Mouse (Mus musculus): ENCODE data around the gene Ccdc88c. TPM values are rescaled to one million over a fixed set of nuclear protein-coding genes. Genes with fewer than 3 reads are reported as not detected.
A peak's percentile ranks its signal among the peaks of the same experiment; 100 is the strongest.

Gene Ccdc88c
- polyA plus RNA-seq, 1 experiment from 2014 or later = 5.9 TPM

DNA sequence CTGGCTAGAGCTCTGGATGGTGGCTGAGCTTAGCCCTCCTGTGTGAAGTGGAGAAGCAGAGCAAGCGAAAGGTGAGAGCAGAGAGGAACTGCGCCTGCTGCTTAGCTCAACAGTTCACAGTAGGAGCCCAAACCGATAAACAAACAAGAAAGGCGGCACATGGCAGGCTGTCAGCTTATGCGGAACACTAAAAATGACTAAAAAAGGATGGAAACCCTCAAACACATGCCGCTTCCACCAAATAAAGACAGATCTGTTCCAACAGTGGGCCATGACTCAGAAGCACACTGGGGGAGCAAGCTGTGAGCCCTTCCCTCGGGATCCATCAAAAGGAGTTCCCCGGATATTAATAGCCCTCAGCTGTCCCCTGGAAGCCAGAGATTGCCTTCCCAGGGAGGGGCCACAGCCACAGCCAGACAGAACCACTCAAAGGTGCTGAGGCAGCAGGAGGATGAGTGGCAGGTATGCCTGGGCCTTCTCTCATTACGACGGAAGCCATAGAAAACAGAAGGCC lies 20.8 kb downstream of the Ccdc88c start:
- no peak for ATAC-seq (ENCODE audit: low read depth)
- no peaks in the 10 kb centered on the region for H3K36me3 ChIP-seq (ENCODE audit: control insufficient read depth, insufficient read depth)
- H3K9me3 ChIP-seq (replicated peaks; ENCODE audit: control insufficient read depth, low read length) = no peaks in the 10 kb centered on the region
- H3K9ac ChIP-seq (ENCODE audit: low read depth, low read length) = no peak overlapping the region
- WGBS (ENCODE audit: insufficient replicate concordance) = 56% methylated on average over 10 of the region's 10 CpGs
- peaks cover 61% of the 10 kb centered on the region for H3K4me1 ChIP-seq (ENCODE audit: control insufficient read depth, low read depth, low read length)
- no peak overlapping the region for H3K4me3 ChIP-seq (ENCODE audit: low read depth, low read length)
- no peak overlapping the region for H3K27ac ChIP-seq (ENCODE audit: low read length)
- H3K27me3 ChIP-seq (ENCODE audit: control insufficient read depth, insufficient read depth, low read depth, low read length) = no peaks in the 10 kb centered on the region
- H3K4me2 ChIP-seq (ENCODE audit: low read depth, low read length) = no peak overlapping the region

DNA sequence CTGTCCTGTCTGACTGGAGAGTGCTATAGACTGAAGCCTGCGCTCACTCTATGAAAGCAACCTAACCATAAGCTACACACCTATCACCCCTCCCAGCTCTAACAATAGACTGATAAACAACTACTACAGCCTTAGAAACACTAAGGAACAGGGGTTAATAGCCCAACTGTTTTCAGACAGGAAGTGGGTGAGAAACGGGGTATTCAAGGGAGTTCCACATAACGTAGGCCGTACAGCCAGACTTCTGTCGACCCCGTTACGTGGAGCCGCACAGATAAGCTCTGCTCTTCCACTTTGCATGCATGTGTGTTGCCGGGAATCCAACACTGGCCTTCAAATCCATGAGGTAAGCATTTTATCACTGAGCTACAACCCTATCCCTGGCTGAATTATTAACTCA lies 21.4 kb downstream of the Ccdc88c start:
- no peaks in the 10 kb centered on the region for H3K9me3 ChIP-seq (replicated peaks; ENCODE audit: control insufficient read depth, low read length)
- H3K27ac ChIP-seq (ENCODE audit: low read length) = no peak overlapping the region
- H3K36me3 ChIP-seq (ENCODE audit: control insufficient read depth, insufficient read depth) = no peaks in the 10 kb centered on the region
- no peak overlapping the region for H3K4me3 ChIP-seq (ENCODE audit: low read depth, low read length)
- H3K27me3 ChIP-seq (ENCODE audit: control insufficient read depth, insufficient read depth, low read depth, low read length) = no peaks in the 10 kb centered on the region
- H3K9ac ChIP-seq (ENCODE audit: low read depth, low read length) = no peak overlapping the region
- ATAC-seq (ENCODE audit: low read depth) = no peak
- H3K4me1 ChIP-seq (ENCODE audit: control insufficient read depth, low read depth, low read length) = peaks cover 58% of the 10 kb centered on the region
- H3K4me2 ChIP-seq (ENCODE audit: low read depth, low read length) = no peak overlapping the region
- WGBS (ENCODE audit: insufficient replicate concordance) = 24% methylated on average over 9 of the region's 9 CpGs

DNA sequence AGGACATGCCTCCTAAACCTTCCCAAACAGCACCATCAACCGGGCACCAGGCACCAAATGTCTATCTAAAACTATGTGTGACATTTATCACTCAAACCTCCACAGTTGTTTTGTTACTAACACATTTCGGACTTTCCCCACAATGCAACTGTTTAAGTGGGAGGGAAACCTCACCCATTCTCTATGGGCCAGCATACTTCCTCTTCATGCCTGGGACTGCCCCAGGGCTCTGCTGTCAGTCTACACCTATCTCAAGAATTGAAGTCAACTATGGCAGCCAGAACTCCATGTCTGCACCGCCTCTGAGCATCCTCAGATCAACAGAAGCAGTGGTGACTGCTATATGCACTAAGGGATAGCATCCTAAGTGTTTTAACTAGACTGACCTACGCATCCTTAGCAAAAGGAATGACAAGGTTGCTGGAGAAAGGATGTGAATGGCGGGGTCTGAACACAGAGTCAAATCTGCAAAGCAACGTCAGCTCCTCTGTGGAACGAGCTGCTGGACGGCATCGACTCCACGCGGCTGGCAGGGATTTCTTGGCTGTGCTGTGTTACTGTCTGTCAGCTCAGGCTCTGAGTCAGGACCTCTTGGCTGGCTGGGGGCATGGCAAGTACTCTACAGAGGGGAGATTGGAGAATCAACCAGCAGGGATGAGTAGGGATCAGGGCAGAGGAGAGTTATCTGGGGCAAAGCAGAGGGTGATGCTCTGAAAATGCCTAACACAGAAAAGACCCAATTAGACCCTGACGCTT lies 23.0 kb downstream of the Ccdc88c start:
- H3K4me1 ChIP-seq (ENCODE audit: control insufficient read depth, low read depth, low read length) = peaks cover 52% of the 10 kb centered on the region

DNA sequence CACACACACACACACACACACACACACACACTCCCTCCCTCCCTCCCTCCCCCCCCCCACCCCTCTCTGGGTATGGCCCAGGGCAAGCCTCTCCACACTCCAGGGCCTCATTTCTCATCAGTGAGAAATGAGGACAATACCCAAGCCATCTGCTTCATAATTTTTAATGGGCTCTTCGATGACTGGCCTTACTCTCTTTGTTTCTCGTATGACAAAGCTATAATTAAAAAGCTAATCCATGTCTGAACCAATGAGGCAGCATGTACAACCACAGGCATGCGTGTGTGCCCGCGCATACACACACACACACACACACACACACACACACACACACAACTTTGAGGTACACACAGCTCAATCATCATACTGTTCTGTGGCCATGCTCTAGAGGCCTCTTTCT lies 23.9 kb downstream of the Ccdc88c start:
- WGBS (ENCODE audit: insufficient replicate concordance) = 89% methylated on average over 5 of the region's 5 CpGs
- peaks cover 50% of the 10 kb centered on the region for H3K4me1 ChIP-seq (ENCODE audit: control insufficient read depth, low read depth, low read length)
- ATAC-seq (ENCODE audit: low read depth) = no peak
- no peak overlapping the region for H3K4me2 ChIP-seq (ENCODE audit: low read depth, low read length)
- H3K27ac ChIP-seq (ENCODE audit: low read length) = no peak overlapping the region
- H3K4me3 ChIP-seq (ENCODE audit: low read depth, low read length) = no peak overlapping the region
- H3K9ac ChIP-seq (ENCODE audit: low read depth, low read length) = no peak overlapping the region
- H3K9me3 ChIP-seq (replicated peaks; ENCODE audit: control insufficient read depth, low read length) = no peaks in the 10 kb centered on the region
- H3K27me3 ChIP-seq (ENCODE audit: control insufficient read depth, insufficient read depth, low read depth, low read length) = no peaks in the 10 kb centered on the region
- H3K36me3 ChIP-seq (ENCODE audit: control insufficient read depth, insufficient read depth) = no peaks in the 10 kb centered on the region

More for the DNA sequence above, 23.0 kb downstream of the Ccdc88c start:
- no peak for ATAC-seq (ENCODE audit: low read depth)
- no peak overlapping the region for H3K9ac ChIP-seq (ENCODE audit: low read depth, low read length)
- no peak overlapping the region for H3K4me2 ChIP-seq (ENCODE audit: low read depth, low read length)
- no peak overlapping the region for H3K27ac ChIP-seq (ENCODE audit: low read length)
- WGBS (ENCODE audit: insufficient replicate concordance) = 82% methylated on average over 12 of the region's 12 CpGs
- no peaks in the 10 kb centered on the region for H3K27me3 ChIP-seq (ENCODE audit: control insufficient read depth, insufficient read depth, low read depth, low read length)
- H3K4me3 ChIP-seq (ENCODE audit: low read depth, low read length) = no peak overlapping the region
- H3K36me3 ChIP-seq (ENCODE audit: control insufficient read depth, insufficient read depth) = no peaks in the 10 kb centered on the region
- H3K9me3 ChIP-seq (replicated peaks; ENCODE audit: control insufficient read depth, low read length) = no peaks in the 10 kb centered on the region

DNA sequence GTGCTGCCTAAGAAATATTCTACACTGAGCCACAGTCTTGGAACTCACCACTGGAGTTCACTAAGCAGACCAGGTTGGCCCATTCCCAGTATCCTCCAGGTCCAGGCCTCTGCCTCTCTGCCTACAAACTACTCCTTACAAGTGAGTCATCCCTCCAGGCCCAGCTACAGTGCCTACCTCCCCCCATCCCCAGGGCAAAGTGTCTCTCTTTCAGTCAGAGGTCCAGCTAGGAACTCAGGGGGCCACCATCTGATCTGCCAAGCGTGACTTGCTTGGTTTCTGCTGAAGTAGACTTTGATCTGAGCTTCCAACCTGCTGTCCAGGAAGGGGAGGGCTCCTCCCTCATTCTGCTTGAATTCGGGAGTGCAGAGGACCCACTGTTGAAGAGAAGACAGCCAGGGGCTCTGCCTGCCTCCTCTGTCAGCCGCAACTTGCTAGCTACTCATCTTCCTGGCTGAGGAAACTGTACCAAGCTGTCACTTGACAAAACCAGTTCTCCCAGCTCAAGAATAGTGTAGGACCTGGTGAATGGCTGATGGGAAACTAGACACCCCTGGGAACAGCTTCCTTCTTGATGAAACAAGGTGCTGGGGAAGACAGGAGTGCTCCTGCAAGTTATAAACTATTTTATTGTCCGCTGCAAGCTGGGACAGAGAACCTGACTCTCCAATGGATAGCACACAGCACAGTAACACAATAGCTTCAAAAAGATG lies 25.9 kb downstream of the Ccdc88c start:
- no peaks in the 10 kb centered on the region for H3K36me3 ChIP-seq (ENCODE audit: control insufficient read depth, insufficient read depth)
- no peak overlapping the region for H3K4me3 ChIP-seq (ENCODE audit: low read depth, low read length)
- no peaks in the 10 kb centered on the region for H3K9me3 ChIP-seq (replicated peaks; ENCODE audit: control insufficient read depth, low read length)
- no peak overlapping the region for H3K27ac ChIP-seq (ENCODE audit: low read length)
- H3K4me1 ChIP-seq (ENCODE audit: control insufficient read depth, low read depth, low read length) = peaks cover 50% of the 10 kb centered on the region
- H3K27me3 ChIP-seq (ENCODE audit: control insufficient read depth, insufficient read depth, low read depth, low read length) = no peaks in the 10 kb centered on the region
- ATAC-seq (ENCODE audit: low read depth) = no peak
- WGBS (ENCODE audit: insufficient replicate concordance) = 65% methylated on average over 4 of the region's 4 CpGs
- no peak overlapping the region for H3K9ac ChIP-seq (ENCODE audit: low read depth, low read length)
- no peak overlapping the region for H3K4me2 ChIP-seq (ENCODE audit: low read depth, low read length)

DNA sequence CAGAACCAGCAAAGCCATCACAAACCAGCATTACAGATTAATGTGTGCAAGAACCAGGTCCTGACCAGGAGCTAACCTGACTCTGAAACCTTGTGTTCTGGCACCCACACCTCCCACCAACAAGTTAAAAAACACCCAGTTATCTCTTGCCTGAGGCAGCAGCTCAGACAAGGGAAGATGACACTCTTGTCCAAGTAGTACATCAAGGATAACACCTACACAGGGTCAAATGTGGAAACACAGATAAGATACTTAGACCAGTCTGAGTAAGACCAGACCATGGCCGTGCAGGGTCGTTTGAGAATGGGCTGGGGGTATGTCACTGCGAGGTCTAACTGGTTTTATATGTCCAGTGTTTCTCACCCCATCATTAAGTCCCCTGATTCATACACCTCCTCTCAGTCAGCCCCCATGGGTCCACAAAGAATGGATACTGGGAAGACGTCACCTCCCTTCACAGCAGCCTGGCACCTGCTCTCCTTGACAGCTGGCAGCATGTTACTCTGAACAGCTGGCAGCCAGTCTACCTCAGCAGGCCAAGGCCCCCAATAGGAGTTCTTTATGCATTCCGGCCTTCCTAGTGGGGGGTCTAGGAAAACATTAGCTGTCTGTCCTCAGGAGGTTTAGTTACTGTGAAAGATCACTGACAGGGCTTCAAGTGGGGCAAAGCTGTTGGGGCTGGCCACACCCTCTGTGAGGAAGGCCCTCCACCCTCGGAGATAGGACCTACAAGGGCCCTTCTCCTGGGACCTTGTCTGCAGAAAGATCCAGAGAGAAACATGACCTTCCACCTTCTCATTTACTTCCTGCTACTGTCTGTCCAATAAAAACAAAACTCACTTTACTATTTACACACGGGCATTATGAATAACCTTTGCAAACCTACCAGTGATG lies 29.5 kb downstream of the Ccdc88c start:
- Histone ChIP-seq H3K4me3 (ENCODE audit: low read depth, low read length) (0 out of 2 replicates have a peak overlapping the region, but pooled peaks have one; percentile 1), H3K9ac (ENCODE audit: low read depth, low read length) (peak overlapping the region; percentile 21; the same call in 1 of the 2 replicates), H3K36me3 (ENCODE audit: control insufficient read depth, insufficient read depth) (no peaks in the 10 kb centered on the region), H3K4me1 (ENCODE audit: control insufficient read depth, low read depth, low read length) (peaks cover 62% of the 10 kb centered on the region), H3K4me2 (ENCODE audit: low read depth, low read length) (peak overlapping the region; percentile 19; the same call in 1 of the 2 replicates), H3K27me3 (ENCODE audit: control insufficient read depth, insufficient read depth, low read depth, low read length) (no peaks in the 10 kb centered on the region), H3K27ac (ENCODE audit: low read length) (peak overlapping the region; percentile 82), H3K9me3 (replicated peaks; ENCODE audit: control insufficient read depth, low read length) (no peaks in the 10 kb centered on the region)
- 38% methylated on average over 7 of the region's 7 CpGs for WGBS (ENCODE audit: insufficient replicate concordance)
- ATAC-seq (ENCODE audit: low read depth) = peak; percentile 82

DNA sequence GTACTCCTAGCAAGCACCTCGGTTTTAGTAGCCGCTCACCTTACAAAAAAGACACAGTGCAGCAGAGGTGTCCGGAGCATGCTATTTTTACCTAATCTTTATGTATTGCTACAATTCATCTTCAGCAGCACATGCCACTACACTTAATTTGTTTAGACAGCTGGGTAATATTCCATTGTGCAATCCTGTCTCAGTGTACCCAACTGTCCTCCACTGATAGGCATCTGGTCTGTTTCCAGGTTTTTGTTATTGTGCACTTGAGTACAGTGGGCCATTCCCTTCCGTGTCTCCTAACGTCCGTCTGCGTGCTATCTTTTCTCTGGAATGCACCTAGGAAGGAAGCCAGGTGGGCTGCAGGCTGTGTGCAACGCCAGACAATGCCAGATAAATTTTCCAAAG lies 30.3 kb downstream of the Ccdc88c start:
- no peak for ATAC-seq (ENCODE audit: low read depth)
- H3K36me3 ChIP-seq (ENCODE audit: control insufficient read depth, insufficient read depth) = no peaks in the 10 kb centered on the region
- peak overlapping the region; percentile 82 for H3K27ac ChIP-seq (ENCODE audit: low read length)
- H3K9me3 ChIP-seq (replicated peaks; ENCODE audit: control insufficient read depth, low read length) = no peaks in the 10 kb centered on the region
- H3K4me3 ChIP-seq (ENCODE audit: low read depth, low read length) = no peak overlapping the region
- H3K4me1 ChIP-seq (ENCODE audit: control insufficient read depth, low read depth, low read length) = peaks cover 62% of the 10 kb centered on the region
- WGBS (ENCODE audit: insufficient replicate concordance) = 41% methylated on average over 8 of the region's 8 CpGs
- H3K9ac ChIP-seq (ENCODE audit: low read depth, low read length) = no peak overlapping the region
- H3K27me3 ChIP-seq (ENCODE audit: control insufficient read depth, insufficient read depth, low read depth, low read length) = no peaks in the 10 kb centered on the region
- 0 out of 2 replicates have a peak overlapping the region, but pooled peaks have one; percentile 19 for H3K4me2 ChIP-seq (ENCODE audit: low read depth, low read length)

DNA sequence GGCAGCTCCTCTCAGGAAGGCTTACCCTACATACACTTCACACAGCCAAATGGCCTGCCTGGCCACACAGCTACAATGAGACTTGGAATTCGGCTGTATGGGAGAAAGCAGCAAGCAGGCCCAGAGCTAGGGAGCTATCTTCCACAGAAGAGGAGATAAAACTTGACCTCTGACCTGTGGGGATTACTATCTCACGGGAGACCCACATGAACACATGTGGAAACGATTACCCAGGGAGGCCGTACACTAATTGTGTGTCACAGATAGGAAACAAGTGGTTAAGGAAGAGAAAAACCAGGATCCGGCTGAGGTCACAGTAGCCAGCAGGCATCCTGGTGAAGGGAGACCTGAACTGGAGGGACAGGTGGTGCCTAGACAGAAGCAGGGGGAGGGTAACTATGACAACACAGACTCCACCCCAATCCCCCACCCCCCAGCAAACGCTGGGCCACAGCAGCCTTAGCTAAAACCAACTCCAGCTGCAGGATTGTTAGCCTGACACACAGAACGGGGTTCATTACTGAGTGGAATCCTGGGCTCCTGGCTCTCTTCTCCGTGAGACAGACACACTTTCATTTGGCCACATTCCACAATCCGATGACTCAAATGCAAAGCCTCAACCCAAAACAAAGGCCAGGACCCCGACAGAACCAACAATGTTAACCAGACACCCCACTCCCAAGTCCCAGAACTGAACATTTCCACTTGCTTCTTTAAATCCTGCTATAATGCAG lies 30.9 kb downstream of the Ccdc88c start:
- Histone ChIP-seq H3K4me1 (ENCODE audit: control insufficient read depth, low read depth, low read length) (peaks cover 61% of the 10 kb centered on the region), H3K4me2 (ENCODE audit: low read depth, low read length) (no peak overlapping the region), H3K27me3 (ENCODE audit: control insufficient read depth, insufficient read depth, low read depth, low read length) (no peaks in the 10 kb centered on the region), H3K36me3 (ENCODE audit: control insufficient read depth, insufficient read depth) (no peaks in the 10 kb centered on the region), H3K27ac (ENCODE audit: low read length) (peak overlapping the region; percentile 12; the same call in 1 of the 2 replicates), H3K9ac (ENCODE audit: low read depth, low read length) (no peak overlapping the region; the same call in 1 of the 2 replicates), H3K9me3 (replicated peaks; ENCODE audit: control insufficient read depth, low read length) (no peaks in the 10 kb centered on the region), H3K4me3 (ENCODE audit: low read depth, low read length) (no peak overlapping the region)
- WGBS (ENCODE audit: insufficient replicate concordance) = 34% methylated on average over 10 of the region's 10 CpGs
- ATAC-seq (ENCODE audit: low read depth) = no peak
